Comparison of ENCODE assay signal across 13 mouse cellular contexts in the genomic region with DNA sequence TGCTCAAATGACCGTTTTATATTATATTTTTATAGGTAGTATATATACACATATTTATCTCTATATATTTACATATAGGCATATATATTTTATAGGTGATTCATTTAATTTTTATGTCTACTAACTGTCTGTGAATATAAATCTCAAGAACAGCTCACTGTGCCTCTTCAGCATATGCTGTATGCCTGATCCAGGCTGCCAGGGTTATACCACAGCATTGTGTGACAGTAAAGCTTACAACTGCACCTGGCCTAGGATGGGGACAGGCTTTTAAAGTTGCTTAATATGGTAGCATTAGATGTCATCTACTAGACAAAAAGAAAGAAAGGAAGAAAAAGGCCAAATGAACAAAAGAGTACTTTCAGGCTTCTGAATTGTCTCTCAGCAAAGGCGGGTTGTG. TPM values are rescaled to one million over a fixed set of nuclear protein-coding genes. Genes with fewer than 3 reads are reported as not detected.
"Had no signal": no experiment of that assay in that cellular context is flagged by ENCODE, and none has a peak within 500 bp of the region (broad histone marks: within the 10 kb centered on the region; RNA-seq: fewer than 3 reads in every experiment).

No protein-coding gene starts in this region.

- H3K27me3 ChIP-seq: limb, embryonic 15.5 days; liver, embryonic 12.5 days had no signal

- DNase-seq: kidney, adult 18-20 months; lung, embryonic 14.5 days; lung, postnatal 10 days; lung, postnatal 4 days; right cerebral cortex, postnatal 4 days; spleen, adult 18-20 months; thymus, adult 2 months; thymus, postnatal 25 days had no signal

- H3K27ac ChIP-seq: left cerebral cortex, adult 2 months; limb, embryonic 15.5 days; liver, embryonic 12.5 days had no signal

- H3K9me3 ChIP-seq: limb, embryonic 15.5 days; liver, embryonic 12.5 days had no signal

- ATAC-seq: liver, embryonic 12.5 days had no signal

- H3K4me3 ChIP-seq: left cerebral cortex, adult 2 months; limb, embryonic 15.5 days; liver, embryonic 12.5 days had no signal

- H3K4me1 ChIP-seq: limb, embryonic 15.5 days; liver, embryonic 12.5 days had no signal

- H3K4me2 ChIP-seq: limb, embryonic 15.5 days; liver, embryonic 12.5 days; lung, embryonic 14.5 days; midbrain, embryonic 11.5 days had no signal

- H3K36me3 ChIP-seq: limb, embryonic 15.5 days; liver, embryonic 12.5 days had no signal

- H3K9ac ChIP-seq: limb, embryonic 15.5 days; liver, embryonic 12.5 days; lung, embryonic 14.5 days had no signal

RNA-seq across cellular contexts. Expression of gene Adam23, which starts 27.6 kb away (rescaled TPM):
- total RNA-seq: megakaryocyte, adult 5-6 weeks had no signal
